Mouse (Mus musculus) cerebellum, adult 8-10 months (tissue): ENCODE measurements at regions not wholly inside any gene's neighbourhood (a gene's known extent, or its start where the extent isn't known, plus 50 kb on each side); places are given as distances from the start of the nearest gene placed in this dataset.

Source experiments
- DNase-seq: peaks from one replicate; pipeline ENCODE4 v3.0.0; 2022

DNA sequence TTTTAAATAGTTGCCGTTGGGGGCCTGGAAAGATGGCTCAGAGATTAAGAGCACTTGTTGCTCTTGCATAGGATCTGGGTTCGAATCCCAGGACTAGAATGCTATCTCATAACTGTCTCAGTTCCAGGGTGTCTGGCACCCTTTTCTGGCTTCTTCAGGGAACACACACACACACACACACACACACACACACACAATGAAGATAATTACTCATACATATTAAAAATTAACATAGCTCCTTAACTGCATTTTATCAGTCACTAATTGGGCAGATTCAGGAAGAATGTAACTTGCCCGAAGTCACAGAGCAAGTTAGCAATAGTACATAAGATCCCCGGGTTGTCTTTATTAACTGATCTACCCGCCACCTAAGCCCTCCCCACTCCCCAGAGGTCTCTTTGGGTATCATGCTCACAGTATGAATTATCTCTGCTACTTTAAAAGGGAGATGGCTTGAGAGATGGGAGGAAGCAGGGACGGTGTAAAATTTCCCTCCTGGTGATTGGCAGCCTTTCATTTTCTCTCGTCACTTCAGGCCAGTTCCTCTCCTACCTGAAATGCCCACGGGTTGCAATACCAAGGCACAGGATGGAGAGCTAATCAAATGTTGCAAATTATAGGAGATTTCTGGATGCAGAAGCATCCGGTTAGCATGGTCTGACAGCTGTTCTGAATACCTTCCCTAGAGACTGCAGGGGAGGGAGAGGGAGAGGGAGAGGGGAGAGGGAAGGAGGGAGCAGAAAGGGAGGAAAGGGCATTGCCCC lies 258.3 kb downstream of the Cd83 start:
- peak; percentile 64 for DNase-seq

DNA sequence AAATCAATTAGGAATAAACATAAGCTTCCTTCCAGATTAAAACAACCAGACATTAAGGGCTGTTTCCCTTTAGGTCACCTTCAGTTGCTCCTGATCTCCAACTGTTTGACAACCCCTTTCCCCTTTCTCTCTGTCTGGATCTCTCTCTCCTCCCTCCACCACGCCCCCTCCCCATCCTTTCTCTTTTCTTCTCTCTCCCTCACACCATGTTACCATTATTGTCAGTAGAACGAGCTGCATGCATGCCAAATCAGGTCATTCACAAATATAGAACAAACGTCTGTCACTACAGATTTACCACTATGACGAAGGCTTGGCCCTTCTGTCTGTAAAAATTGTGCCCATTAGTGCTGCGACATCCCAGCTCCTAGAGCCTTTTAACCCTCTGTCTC lies 258.9 kb downstream of the Cd83 start:
- peak; percentile 81 for DNase-seq

DNA sequence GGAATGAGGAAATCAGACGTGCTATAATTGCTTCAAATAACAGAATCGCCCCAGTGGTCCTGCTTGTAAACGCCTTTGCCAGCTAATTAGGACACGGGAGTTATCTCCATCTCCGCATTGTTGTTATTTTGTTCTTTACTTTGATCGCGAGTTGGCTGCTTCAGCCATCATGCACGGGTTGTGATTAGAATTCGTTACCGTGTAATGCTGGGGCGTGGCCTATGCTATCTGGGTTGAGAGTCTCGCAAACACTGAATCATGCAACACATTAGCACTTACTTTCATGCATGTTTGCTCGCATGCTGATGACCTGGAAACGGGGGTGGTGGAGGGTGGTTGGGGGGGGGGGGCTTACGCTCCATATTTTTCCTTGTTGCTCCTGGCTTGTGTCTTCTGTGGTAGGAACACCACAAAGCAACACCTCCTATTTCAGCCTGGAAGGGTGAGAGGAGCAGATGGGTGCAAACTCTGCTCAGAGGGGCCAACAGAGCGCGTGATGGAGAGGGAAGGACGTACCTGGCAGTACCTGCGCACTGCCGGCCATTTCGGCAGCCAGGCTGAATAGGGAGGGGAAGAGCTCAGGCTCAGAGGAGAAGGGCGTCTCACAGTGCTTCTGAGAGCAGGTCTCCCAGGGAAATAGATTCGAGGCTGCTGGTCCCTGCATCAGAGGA lies 260.1 kb downstream of the Cd83 start:
- peak; percentile 78 for DNase-seq

DNA sequence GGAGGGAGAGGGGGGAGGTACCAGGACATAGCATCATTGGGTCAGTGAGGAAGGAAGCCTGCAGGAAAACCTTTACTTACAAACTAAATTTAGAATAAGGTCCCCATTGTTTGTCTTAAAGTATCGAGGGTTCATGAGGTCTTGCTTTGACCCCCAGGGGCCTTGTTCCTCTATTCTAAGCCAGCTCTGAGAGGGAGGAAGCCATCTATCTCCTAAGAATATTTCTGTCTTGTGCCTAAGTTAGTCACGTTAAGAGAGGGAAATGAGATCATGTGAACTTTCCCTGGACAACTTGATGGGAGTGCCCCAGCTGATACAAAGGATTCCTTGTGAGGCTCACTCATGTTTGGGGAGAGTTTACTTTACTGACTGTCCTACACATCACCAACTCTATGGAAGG lies 261.9 kb downstream of the Cd83 start:
- no peak for DNase-seq

DNA sequence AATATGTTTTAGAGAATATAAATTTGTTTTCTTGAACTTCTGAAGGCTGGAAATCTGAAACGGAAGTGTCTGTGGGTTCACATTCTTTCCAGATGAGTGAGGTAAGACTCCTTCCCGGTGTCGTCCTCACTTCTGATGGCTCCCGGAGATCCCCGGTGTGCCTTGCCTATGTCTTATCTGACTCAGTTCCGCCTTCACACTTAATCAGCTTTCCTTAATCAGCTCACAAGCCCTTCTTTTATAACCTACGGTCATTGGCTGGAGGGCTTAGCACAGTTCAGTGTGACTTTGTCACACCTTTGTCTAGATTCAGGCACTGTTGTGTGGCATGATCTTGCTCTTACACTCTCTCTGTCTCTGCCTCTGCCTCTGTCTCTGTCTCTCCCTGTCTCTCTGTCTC lies 269.6 kb downstream of the Cd83 start:
- DNase-seq: no peak

DNA sequence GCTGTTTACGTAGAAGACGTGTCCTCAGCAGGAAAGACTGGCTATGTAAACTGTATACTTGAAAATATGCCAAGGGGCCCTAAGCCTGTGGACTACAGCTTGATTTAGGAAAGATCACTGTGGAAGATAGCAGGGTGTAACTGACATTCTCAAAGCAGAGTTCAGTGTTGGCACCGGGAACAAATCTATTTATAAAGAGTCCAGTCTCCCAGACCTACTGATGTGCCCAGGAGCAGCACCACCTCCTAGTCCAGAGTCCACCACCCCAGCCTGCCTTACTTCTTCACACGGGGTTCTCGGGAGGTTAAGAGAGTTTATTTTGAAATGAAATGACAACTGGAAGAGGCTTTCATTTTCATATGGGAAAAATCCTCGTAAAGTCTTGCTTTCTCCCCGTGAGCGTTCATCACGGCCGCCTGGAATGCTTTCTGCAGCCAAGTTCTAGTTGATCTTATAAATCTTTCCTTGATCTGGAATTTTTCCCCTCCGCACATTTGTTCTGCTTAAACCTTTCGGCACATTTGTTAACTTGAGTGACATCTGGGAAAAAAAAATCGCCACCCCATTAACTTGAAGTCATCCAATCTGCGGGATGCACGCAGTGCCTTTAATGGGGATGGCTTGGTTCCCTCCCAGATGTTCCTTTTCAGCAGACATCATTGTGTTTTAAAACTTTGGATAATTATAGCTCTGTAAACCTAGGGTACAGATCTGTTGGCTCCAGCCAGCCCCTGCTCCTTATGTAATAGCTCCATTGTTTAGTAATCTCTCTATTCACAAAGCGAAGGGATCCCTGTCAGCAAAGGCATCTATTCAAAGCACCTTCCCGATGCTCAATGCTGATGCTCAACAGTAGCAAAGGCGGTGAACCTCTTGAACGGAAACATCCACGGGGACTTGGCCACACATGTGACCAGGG lies 271.3 kb downstream of the Cd83 start:
- peak; percentile 53 for DNase-seq

DNA sequence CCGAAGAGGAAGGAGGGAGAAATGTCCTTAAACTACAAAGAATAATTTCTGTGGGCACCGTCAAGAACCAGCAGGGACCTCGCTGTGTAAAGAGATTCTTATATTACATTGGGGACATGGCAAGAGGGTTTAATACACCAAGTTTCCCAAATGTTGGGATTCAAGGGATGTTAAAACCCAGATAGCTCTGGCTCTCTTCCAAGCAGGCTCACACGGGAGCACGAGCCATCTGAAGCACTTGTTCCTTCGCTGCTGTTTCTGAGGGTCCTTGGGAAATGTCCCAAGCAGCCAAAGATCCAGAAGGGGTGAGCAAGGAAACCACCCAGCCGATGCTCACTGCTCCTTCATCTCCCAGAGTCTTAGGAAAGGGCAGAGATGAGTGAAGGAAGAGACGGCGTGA lies 272.1 kb downstream of the Cd83 start:
- DNase-seq: no peak

DNA sequence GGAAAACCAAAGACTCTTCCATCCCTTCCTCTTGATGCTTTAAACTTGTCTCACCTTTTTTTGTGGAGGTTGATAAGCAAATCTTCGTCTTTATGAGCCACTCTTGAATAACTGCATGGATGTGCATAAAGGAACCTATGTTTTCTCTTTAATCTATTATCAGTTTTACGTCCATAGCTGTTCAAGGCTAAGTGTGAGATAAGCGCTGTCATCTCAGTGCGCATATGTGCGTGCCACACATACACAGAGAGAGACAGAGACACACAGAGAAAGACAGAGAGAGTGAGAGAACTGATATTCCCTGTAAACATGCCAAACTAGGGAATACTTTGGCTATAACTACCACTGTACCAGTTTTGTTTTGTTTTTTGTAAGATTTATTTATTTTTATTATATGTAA lies 273.0 kb downstream of the Cd83 start:
- no peak for DNase-seq

DNA sequence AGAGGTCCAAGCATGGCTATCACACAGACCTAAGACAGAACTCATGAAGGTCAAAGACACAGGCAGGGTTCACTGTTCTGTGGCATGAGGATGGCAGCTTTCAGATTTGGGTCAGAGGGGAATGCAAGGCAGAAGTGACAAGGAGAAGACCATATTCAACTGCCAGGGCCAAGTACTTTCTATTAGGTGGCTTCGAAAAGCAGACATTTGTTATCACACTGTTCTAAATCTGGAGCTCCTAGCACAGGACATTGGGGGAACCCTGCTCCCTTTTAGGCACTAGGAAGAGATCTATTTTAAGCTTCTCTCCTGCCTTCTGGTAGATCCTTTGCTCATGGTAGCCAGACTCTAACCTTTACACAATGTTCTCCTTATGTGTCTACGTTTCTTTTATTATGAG lies 273.7 kb downstream of the Cd83 start:
- DNase-seq: no peak

DNA sequence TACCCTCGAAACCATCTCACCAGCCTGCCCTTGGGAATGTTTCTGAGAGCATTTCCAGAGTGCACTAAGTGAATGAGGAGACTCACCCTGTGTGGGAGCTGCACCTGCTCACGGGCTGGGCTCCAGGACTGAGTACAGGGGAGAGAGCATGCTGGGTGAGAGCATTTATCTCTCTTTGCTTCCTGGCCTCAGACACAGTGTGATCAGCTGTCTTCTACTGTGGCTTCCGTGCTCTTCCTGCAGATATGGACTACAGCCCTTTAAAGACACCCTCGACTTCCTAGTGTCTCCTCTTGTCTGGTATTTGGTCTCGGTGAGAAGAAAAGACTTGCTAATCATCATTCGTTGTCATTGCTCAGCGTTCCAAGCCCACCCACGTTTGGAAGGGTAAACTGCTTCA lies 274.9 kb downstream of the Cd83 start:
- no peak for DNase-seq

DNA sequence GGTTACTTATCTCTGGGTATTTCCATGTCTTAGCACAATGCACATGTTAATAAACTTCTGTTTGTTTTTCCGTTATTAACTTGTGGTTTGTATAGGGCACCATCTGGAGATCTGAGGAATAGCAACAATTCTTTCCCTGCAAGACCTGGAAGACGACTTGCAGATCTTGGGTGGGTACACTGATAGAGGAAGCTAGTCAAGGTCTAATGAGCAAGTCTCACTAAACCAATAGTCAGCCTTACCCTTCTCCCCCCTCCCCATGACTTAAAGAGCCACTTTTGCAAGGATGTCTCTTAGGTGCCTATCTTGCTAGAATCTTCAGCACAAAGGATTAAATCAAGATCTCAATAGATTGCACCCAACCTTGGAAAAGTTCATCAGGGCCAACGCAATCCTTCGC lies 276.7 kb downstream of the Cd83 start:
- no peak for DNase-seq

DNA sequence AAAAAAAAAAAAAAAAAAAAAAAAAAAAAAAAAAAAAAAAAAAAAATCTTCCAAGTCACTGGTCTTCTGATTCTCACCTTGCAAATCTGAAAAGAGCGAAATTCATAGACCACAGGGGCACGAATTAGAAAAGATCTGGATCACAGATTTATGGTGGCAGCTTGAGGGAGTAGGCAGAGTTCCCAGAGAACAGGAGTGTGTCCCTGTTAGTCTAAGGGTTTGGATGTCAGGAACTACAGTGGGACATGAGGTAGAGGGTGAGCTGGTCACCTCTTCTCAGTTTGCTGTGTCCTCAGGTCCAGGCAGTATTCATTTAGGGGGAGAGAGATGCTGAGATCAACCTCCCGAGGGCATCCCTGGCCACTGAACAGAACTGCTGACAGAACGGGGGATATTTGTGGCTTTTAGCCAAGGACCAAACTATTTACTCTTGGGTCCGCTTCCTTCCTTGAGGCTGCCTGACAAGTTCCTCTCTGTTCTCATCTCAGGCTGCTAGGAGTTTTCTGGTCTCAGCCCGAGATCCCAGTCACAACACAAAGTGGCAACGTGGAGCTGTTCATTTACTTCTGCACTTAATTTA lies 277.2 kb downstream of the Cd83 start:
- no peak for DNase-seq

DNA sequence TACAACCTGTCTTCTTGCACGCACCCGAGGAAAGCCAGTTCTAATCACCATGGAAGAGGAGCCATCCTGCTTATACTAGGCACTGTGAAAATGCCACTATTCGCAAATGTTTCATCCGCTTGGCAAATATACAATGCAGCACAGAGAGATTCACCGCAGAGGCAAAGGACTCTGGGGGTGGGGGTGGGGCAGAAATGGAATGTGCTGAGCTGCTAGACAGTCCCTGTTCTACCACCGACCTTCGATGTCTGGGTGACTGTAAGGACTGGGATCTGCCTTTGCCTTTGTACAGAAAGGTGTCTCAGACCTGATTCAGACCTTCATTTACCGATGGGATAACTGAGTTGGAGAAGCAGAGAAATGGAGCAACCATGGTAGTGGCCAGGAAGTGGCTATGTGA lies 278.7 kb downstream of the Cd83 start:
- no peak for DNase-seq

DNA sequence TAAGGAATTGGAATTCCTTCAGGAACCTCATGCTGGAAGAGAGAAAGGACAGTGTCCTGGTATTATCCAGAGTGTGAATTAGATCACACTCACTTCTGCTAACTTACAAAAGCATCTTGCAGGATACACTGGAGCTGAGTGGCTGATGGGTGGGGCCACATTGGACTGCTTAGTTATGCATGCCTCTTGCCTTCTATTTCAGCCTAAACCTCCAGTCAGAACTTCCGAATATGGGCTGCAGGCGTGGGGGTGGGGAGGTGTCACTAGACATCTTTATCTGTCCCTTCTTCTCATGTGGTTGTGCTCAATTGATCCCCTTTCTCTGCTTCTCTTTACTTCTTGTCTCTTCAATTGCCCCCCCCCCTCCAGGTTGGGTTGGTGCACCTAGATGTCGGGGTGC lies 279.5 kb downstream of the Cd83 start:
- no peak for DNase-seq

DNA sequence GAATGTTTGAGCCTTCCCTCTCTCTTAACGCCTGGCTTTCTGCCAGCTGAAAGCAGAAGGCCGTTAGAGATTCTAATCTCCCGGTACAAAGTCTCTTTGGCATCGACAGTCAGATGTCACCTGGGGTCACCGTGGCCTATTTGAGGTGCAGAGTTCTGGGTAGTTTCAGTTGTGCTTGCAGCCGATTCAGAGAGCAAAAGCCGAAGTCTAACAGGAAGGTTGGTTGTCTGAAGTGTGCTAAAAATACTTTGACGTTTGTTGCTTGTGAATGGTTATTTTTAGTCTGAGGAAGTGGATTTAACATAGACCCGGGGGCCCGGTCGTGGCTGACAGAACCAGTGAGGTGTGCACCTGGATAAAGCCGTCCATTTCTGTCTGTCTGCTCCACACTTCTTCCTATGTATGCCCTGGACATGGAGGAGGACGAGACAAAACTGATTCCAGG lies 281.2 kb downstream of the Cd83 start:
- no peak for DNase-seq

DNA sequence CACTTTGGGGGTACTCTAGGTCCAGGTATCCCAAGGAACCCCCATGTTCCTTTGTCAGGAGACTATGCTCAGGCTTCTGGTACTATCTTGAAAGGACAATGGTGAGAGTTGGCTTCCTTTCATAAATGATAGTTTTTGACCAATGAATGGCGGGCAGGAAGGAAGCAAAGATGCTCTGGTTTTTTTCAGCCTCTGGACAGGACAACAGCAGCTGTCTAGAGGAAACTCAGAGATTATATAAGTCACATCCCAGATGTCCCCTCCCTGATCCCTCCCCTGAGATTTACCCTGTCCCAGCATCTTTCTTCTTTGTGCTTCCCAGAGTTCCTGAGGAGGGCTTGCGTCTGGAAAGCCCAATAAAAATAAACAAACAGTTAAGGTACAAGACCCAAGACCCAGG lies 282.7 kb downstream of the Cd83 start:
- no peak for DNase-seq

DNA sequence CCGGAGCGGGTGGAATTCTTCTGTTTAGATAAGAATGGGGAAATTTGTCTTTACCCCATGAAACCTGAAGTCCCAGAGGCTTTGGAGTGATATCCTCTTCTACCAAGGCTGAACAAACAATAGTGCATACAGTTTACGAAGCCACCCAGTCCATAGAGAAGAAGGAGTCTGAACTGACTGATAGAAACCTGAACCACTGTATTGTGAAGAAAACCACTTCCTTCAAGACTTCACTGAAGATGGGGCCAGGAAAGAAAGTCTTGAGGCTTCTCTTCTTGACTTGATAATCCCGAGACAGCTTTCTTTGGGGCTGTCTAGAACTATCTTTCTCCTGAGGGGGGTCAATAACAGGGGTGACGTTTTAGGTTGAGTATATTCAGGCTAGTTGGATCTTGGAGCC lies 284.4 kb downstream of the Cd83 start:
- no peak for DNase-seq

DNA sequence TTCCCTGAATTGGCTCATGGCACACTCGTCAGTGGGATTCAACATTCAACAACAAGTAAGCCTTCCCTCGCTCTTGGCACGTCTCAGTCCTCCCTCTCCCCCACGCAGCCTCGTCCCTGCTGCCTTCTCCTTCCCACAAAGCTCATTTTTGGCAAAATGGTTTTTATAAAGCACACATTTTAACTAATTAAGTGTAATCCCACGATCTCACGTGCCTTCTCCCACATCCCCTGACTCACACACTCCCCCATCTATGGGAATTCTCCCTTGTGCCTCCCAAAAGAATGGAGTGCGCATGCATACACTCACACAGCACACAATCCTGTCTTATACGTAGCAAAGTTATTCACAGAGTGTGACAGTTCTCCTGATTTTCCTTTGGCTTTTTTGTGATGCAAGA lies 288.5 kb downstream of the Cd83 start:
- DNase-seq: no peak

DNA sequence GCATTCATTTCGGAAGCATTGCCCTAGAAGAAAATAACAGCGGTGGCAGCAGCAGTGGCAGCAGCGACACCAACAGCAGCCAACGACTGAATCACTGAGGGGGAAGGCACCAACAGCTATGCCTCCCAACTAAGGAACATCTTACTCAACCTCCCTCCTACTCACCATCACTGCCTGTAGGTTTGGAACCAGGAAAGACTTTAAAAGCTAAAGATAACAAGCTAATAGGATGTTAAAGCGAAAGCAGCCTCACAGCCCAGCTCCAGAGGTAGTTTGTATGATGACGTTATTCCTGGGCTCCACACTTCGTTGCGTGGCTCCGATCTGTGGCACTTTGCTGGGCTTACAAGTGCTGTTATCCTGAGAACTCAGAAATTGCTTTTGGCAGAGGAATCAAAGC lies 289.6 kb downstream of the Cd83 start:
- no peak for DNase-seq

DNA sequence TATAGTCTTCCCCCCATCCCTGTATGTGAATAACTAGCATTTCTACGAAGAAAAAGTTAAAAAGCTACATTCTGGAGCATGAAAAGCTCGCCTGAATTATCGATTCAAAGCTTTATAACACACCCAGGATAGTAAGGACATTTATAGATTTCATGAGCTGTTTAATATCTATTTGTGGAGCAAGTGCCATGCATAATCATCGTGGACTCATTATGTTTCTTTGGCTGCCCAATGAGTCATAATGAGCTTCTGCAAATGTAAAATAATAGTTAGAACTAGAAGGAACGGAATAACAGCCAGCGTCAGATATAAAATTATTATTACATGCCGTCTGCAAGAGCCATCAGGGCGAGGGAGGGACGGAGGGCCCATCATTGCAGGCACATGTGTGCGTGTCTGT lies 292.4 kb downstream of the Cd83 start:
- DNase-seq: no peak

DNA sequence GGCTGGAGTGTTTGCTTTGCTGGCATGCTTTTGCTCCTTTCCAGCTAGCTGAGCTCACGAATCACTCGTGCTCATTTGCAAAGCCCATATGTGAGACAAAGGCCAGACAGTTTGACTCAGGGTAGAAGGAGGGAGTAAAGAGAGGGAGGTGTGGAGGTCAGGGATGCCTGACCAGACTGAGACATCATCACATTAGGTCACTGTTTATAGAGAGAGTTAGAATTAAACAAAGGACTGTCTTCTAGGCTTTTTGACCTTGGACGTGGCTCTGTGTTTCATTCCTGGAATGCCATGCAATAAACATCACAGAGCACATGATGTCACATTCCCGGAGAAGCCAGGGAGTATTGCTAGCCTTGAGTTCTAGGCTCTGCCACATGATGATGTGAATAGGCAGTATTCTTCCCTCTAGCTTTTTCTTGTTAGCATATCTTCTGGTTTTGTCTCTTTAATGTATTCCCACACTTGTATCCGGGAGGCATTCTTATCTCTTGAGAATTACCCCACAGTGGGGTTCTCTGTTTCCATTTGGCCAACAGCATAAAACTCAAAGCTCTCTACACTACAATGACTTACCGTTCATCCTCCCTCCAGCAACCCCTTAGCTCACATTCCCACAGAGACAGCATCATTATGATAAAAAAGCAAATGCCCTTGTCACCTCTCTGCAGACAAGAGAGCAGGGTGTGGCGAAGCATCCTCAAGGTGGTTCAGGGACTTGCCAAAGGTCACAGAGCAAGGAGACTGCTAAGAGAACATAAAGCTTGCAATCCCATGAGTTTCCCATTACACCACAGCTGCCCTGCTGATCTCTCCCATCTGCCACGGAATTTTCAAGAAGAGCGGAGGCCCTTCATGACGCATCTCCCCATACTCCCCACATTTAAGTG lies 301.3 kb downstream of the Cd83 start:
- DNase-seq: no peak

DNA sequence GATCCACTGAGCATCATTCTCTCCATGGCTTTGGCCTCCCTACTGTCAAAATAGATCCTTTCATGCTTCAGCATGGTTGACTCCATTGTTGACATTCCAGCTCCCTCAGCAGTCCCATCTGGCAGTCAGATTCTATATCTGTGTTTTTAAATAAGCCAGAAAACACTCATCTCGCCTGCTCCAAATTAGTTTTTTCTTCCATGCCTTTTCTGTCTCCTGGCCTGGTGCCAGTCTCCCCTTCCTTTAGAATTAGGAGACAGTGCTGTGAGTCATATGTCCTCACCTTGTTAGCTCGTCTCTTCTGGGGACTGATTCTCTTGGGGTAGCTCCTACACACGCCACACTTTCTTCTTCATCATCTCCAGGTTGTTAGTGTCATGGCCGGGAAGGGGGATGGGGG lies 302.2 kb downstream of the Cd83 start:
- DNase-seq: no peak
